Mouse (Mus musculus): ENCODE measurements at regions not wholly inside any gene's neighbourhood (a gene's known extent, or its start where the extent isn't known, plus 50 kb on each side); places are given as distances from the start of the nearest gene placed in this dataset.

DNA sequence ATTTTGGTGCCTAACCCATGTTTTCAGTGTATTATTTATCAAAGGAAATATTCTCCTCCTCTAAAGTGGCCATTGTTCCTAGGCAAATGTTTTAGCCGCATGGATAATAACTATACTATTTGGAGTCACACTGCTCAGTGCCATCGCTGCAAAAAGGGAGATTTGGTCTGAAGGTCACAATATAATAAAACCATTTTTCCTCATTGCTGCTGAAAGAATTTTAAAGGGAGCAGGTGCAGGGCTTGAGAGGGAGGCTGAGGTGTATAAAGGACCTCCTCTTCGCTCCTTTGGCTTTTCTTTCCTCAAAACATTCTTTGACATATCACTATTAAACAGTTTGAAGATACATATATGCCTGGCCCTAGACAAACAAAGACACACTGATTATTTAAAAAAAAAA is 435.9 kb upstream of the Sox9 start:
- DNase-seq (ENCODE audit: low read depth, low spot score): no peak
- Histone ChIP-seq H3K27ac (ENCODE audit: control insufficient read depth, low read depth, low read length) (no peak overlapping the region), H3K36me3 (ENCODE audit: control insufficient read depth in 1 of 2, insufficient read depth in 2 of 2, low read length in 2 of 2) (no peaks in the 10 kb centered on the region), H3K4me3 (ENCODE audit: control insufficient read depth in 1 of 2, insufficient read depth in 1 of 2, low read depth in 2 of 2, low read length in 2 of 2) (no peak overlapping the region), H3K4me1 (ENCODE audit: control insufficient read depth in 1 of 2, insufficient read depth in 2 of 2, low read length in 2 of 2) (no peaks in the 10 kb centered on the region), H3K9me3 (replicated peaks; ENCODE audit: insufficient read depth, low read length) (no peaks in the 10 kb centered on the region), H3K27me3 (ENCODE audit: control insufficient read depth in 1 of 2, insufficient read depth in 2 of 2, low read length in 2 of 2) (no peaks in the 10 kb centered on the region), H3K79me2 (ENCODE audit: control insufficient read depth, insufficient read depth, low read length, poor library complexity) (no peaks in the 10 kb centered on the region), H3K9ac (ENCODE audit: control insufficient read depth, low read depth, low read length, poor library complexity, severe bottlenecking) (no peak overlapping the region)
- TF ChIP-seq TAL1 (IDR thresholded peaks at IDR 0.05; ENCODE audit: low read length): no peak
- TF ChIP-seq USF2 (IDR thresholded peaks at IDR 0.05; ENCODE audit: borderline replicate concordance in 1 of 2, insufficient read depth in 1 of 2, low read depth in 1 of 2, low read length in 2 of 2): no peak
- no peak for TF ChIP-seq CTCF (IDR thresholded peaks at IDR 0.05 in 2 of 3, conservative IDR thresholded peaks at IDR 0.05 in 1 of 3; ENCODE audit: control insufficient read depth in 1 of 3, insufficient read depth in 1 of 3, low read depth in 2 of 3, low read length in 3 of 3, poor library complexity in 1 of 3, severe bottlenecking in 1 of 3)
- TF ChIP-seq POLR2AphosphoS2 (IDR thresholded peaks at IDR 0.05; ENCODE audit: low read length): no peak
- TF ChIP-seq JUND (IDR thresholded peaks at IDR 0.05; ENCODE audit: low read depth, low read length): no peak
- no peak for TF ChIP-seq BHLHE40 (IDR thresholded peaks at IDR 0.05; ENCODE audit: borderline replicate concordance, low read depth, low read length)
- TF ChIP-seq MAFK (IDR thresholded peaks at IDR 0.05; ENCODE audit: borderline replicate concordance, low read depth, low read length): no peak
- no peak for TF ChIP-seq ZKSCAN1 (IDR thresholded peaks at IDR 0.05; ENCODE audit: low read depth, low read length)
- TF ChIP-seq ETS1 (IDR thresholded peaks at IDR 0.05; ENCODE audit: low read depth, low read length): no peak
- TF ChIP-seq TBP (IDR thresholded peaks at IDR 0.05; ENCODE audit: low read depth, low read length): no peak
- TF ChIP-seq MYC (IDR thresholded peaks at IDR 0.05; ENCODE audit: low read depth, low read length): no peak
- TF ChIP-seq ZMIZ1 (IDR thresholded peaks at IDR 0.05; ENCODE audit: low read depth, low read length): no peak
- no peak for TF ChIP-seq CHD1 (IDR thresholded peaks at IDR 0.05; ENCODE audit: low read depth, low read length)
- TF ChIP-seq CHD2 (IDR thresholded peaks at IDR 0.05; ENCODE audit: low read length): no peak
- no peak for TF ChIP-seq NRF1 (IDR thresholded peaks at IDR 0.05; ENCODE audit: insufficient read depth, low read depth, low read length, poor library complexity, severe bottlenecking)
- no peak for TF ChIP-seq NELFE (IDR thresholded peaks at IDR 0.05; ENCODE audit: low read depth, low read length)

DNA sequence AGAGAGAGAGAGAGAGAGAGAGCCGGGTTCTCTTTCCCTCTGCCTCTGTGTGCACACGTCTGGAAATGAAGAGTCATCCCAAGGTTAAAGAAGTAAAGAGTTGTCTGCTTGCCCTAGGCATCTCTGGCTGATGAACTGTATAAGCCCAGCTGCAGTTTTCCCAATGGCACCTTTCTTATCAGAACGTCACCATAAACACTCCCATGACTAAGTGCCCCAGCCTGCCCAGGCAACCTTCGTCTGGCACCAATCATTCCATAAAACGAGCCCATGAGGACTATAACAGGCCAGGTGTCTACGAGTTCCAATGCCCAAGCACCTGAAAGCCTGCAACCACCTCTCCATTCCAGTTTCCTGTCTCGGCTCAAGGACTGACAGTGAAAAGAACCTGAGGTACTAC is 435.5 kb upstream of the Sox9 start:
- Histone ChIP-seq H3K27ac (ENCODE audit: control insufficient read depth, low read depth, low read length) (no peak overlapping the region), H3K9me3 (replicated peaks; ENCODE audit: insufficient read depth, low read length) (no peaks in the 10 kb centered on the region), H3K27me3 (ENCODE audit: control insufficient read depth in 1 of 2, insufficient read depth in 2 of 2, low read length in 2 of 2) (no peaks in the 10 kb centered on the region), H3K9ac (ENCODE audit: control insufficient read depth, low read depth, low read length, poor library complexity, severe bottlenecking) (no peak overlapping the region), H3K4me3 (ENCODE audit: control insufficient read depth in 1 of 2, insufficient read depth in 1 of 2, low read depth in 2 of 2, low read length in 2 of 2) (no peak overlapping the region), H3K4me1 (ENCODE audit: control insufficient read depth in 1 of 2, insufficient read depth in 2 of 2, low read length in 2 of 2) (no peaks in the 10 kb centered on the region), H3K79me2 (ENCODE audit: control insufficient read depth, insufficient read depth, low read length, poor library complexity) (no peaks in the 10 kb centered on the region), H3K36me3 (ENCODE audit: control insufficient read depth in 1 of 2, insufficient read depth in 2 of 2, low read length in 2 of 2) (no peaks in the 10 kb centered on the region)
- TF ChIP-seq TCF12 (IDR thresholded peaks at IDR 0.05; ENCODE audit: low read depth, low read length): no peak
- TF ChIP-seq ELF1 (IDR thresholded peaks at IDR 0.05; ENCODE audit: low read depth, low read length): no peak
- no peak for TF ChIP-seq SMC3 (IDR thresholded peaks at IDR 0.05; ENCODE audit: low read depth, low read length)
- TF ChIP-seq USF2 (IDR thresholded peaks at IDR 0.05; ENCODE audit: borderline replicate concordance in 1 of 2, insufficient read depth in 1 of 2, low read depth in 1 of 2, low read length in 2 of 2): no peak
- TF ChIP-seq SIN3A (IDR thresholded peaks at IDR 0.05; ENCODE audit: low read length): no peak
- no peak for TF ChIP-seq ZMIZ1 (IDR thresholded peaks at IDR 0.05; ENCODE audit: low read depth, low read length)
- TF ChIP-seq EP300 (IDR thresholded peaks at IDR 0.05; ENCODE audit: low read depth in 1 of 2, low read length in 2 of 2): no peak
- no peak for TF ChIP-seq MYB (IDR thresholded peaks at IDR 0.05; ENCODE audit: low read depth, low read length)
- no peak for TF ChIP-seq E2F4 (IDR thresholded peaks at IDR 0.05; ENCODE audit: borderline replicate concordance, low read depth, low read length)
- TF ChIP-seq MYC (IDR thresholded peaks at IDR 0.05; ENCODE audit: low read depth, low read length): no peak
- no peak for TF ChIP-seq ZKSCAN1 (IDR thresholded peaks at IDR 0.05; ENCODE audit: low read depth, low read length)
- no peak for TF ChIP-seq POLR2AphosphoS2 (IDR thresholded peaks at IDR 0.05; ENCODE audit: low read length)
- TF ChIP-seq NELFE (IDR thresholded peaks at IDR 0.05; ENCODE audit: low read depth, low read length): no peak
- no peak for TF ChIP-seq TAL1 (IDR thresholded peaks at IDR 0.05; ENCODE audit: low read length)
- TF ChIP-seq POLR2A (IDR thresholded peaks at IDR 0.05; ENCODE audit: control insufficient read depth in 1 of 2, insufficient read depth in 1 of 2, low read depth in 1 of 2, low read length in 2 of 2, poor library complexity in 1 of 2): no peak
- no peak for TF ChIP-seq HCFC1 (IDR thresholded peaks at IDR 0.05; ENCODE audit: low read depth, low read length)
- no peak for DNase-seq (ENCODE audit: low read depth, low spot score)
